Mouse (Mus musculus) kidney, adult 9 months (tissue): Measurements from ENCODE around the gene Cbx7.

Experiments
- DNase-seq: peaks from one replicate; pipeline ENCODE4 v3.0.0; 2022

Gene Cbx7

DNA sequence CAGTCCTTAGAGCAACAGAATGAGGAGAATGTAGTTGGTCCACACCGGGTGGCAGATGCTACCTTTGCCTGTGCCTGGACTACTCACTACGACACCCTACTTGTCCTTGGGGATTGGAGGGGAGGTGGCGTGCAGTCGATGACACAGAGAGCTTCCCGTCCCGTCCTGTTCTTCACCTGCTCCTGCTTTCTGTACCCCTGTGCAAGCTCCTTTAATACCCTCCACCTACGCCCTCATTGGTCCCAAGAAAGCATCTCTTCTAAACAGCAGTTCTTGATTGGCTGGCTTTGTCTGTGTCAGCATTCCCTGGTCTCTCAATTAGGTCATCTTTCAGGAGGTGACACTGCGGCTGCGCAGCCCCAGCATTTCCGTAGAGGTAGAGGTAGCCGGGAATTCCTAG is at the start of gene Cbx7:
TSS of gene Cbx7 (minus strand) at position 180 of the 400 bp plus-strand sequence.
- no peak for DNase-seq

DNA sequence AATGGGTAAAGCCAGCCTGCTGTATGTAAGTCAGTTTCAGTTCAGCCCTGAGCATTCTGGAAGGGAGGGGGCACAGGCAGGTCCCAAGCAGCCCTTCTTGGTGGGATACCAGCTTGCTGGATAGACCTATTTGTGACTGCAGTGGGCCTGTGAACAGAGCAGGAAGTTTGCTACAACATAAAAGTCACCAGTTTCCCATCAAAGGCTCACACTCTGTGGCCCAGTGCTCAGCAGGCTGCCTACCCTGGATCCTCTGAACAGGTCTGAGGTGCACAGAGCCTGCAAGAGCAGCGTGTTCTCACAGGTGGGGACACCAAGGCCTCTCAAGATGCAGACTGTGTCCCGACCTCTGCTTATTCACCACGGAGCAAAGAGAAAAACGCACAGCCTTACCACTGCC is 49.6 kb upstream of the Cbx7 start:
- DNase-seq = no peak

DNA sequence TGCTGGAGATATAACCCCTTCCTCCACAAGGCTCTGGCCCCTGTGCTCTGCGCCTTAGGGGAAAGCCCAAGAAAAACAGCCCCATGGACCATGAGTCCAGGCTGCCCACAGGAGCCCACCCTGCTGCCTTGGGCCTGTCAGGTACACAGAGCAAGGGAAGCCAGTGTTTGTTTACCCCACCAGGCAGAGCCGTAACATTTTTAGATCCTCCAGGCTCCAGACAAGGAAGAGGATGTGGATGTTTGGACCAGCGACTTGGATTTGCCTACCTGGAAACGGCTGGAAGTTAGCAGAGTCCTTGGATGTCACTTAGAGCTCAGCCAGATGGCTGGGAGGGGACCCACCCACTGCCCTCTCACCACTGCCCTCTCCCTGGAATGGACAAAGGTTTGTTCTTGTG is 48.7 kb upstream of the Cbx7 start:
- DNase-seq = no peak

DNA sequence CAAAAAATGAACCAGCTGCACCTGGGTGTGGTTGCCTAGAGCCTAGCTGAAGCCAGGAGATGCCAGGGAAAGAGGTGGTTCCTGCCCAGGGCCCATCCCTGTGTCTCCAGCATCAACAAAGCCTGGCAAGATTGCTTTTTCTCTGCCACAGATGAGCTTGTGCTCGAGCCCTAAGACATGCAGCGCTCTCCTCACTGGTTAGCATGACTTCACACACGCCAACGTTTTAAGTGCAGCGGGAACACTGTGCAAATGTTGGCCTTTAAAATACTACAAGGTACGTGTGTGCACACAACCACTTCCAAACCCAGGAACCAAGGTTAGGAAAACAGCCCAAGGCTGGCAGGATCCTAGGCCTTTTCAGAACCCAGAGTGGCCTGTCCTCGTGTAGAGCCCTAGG is 48.3 kb upstream of the Cbx7 start:
- DNase-seq = no peak

DNA sequence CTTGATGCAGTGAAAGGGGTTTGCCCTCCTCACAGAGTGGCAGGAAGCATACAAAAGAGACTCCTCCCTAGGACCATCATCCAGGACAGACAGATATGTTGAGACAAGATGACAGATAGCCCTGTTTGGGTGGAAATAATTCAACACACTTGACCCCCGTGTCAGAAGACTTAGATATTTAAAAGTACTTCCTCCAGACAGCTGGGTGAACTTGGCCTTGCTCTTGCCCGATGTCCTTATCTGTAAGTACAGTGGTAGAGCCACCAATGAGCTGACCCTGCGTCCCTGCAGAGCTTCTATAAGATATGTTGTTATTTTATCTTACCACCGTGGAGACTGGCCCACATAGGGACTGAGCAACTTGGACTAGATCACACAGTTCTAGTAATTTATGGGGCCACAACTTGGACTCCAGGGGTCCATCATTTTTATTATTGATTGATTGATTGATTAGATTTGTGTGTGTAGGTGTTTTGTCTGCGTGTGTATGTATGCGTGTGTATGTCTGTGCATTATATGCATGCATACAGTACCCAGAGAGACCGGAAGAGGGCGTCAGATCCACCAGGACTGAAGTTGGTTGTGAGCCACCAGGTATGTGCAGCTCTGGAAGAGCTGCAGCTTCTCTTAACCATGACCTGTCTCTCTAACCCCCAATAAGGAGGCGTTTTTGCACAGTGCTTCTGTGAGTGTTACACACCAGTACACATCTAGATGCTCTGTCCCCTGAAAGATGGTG is 45.8 kb upstream of the Cbx7 start:
- DNase-seq = no peak

DNA sequence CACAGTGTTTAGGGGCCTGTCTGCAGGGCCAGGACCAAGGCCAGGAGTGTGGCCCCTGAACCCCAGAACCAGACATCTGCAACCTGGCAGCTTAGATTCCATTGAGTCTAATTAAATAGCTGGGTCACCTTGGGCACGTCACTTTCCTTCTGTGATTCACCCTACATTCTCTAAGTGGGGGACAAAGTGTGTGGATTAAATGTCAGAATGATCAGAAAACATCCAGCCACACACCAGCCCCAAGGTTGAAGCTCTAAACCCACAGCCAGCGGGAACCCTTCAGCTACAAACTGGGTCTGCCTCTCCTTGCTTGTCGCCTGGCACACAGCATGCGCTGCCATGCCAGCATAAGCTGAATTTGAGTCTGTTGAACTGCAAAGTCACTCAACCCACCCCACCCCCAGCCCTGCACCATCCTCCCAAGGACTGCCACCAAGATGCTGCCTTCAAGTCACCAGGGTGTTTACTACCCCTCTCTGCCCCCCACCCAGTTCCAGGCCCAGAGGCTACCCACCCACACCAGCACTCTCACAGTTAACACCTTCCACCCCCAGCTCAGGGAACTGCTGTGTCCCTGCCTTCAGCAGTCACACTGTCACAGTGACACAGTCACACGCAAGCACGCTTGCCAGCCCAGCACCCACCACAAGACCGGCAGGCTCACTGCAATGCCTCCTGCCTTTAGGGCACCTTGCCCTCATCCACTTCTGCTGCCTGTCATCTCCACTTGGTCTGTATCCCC is 44.5 kb upstream of the Cbx7 start:
- no peak for DNase-seq

DNA sequence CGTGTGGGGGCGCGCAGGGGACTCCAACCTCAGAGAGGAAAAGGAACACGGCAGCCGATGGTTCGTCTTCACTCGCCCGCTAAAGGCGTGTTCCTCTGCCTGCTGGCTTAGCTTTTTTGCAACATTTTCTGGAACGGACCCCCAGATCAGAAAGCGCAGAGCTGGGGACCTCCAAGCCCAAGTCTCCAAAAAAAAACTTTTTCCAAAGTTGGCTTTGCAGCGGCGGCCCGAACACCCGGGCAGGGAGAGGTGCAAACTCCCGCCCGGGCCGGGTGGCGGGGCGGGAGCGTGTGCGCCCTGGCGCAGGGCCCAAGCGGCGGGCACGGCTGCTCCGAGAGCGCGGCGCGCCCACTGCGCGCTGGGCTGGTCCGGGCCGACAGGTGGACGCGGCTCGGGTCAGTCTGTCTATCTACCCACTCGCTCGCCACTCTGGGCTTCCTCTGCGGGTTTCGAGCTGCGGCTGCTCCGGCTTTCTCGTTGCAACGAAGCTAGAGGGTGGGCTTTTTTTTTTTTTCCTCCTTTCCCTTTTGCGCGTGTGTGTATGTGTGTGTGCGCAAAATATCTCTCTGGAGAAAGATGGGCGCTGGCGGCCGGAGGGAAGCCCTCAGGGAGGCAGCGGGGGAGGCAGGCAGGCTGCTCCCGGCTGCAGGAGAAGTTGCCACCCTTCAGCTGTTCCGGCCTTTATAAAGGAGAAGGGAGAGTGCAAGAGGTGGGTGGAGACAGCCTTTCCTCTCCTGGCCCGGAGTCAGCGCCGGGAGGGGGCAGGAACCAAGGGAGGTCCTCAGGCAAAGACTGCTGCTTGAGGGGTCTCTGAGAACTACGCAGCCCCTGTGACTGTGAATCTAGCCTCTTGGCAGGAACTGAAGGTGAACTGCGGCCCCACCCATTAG is 43.6 kb upstream of the Cbx7 start, which contains the start of gene Pdgfb:
TSS of gene Pdgfb (minus strand) at position 657 of the 890 bp plus-strand sequence.
- peak; percentile 84 for DNase-seq

DNA sequence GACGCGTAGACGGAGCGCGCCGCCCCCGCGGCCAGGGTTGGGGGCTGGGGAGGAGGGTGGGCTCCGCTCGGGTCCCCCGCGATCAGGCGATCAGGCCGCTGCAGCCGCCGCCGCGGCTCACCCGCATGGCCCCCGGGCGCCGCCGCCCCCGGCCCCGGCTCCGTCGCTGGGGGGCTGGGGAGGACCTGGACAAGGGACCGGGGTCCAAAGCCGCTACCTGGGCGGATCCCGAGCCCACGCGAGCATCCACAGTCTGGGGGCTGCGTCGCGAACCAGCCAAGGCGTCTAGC is 43.1 kb upstream of the Cbx7 start:
- no peak for DNase-seq

DNA sequence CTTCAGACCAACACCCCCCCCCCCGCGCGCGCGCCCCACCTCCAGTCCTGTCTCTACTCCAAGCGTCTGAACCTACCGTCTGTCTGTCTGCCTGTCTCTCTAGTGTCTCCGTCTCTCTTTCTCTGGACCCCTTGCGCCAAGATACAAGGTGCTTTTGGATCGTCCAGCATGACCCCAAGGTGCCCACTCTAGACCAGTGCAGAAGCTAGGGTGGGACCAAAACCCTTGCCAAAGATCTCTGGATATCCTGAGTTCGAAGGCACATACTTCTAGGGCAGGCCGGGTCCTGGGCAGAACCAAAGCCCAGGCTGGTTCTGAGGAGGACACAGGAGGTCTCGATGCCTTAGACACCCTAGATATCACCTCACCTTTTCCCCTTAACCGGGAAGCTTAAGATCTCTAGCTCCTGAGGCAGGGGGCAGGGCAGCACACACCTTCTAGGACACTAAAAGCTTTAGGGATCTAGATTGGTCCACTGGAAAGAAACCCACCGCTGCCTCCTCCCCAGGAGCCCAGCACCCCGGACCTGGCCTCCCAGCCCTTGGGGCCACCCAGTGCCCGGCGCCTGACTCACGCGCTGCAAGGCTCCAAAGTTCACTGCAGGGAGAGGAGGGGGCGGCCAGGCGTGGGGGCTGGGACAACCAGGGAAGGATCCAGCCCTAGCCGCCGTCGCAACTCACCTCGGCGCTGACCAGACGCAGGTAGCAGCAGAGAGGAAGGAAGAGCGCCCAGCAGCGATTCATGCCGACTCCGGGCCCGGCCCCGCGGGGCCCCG is 42.5 kb upstream of the Cbx7 start:
- peak; percentile 86 for DNase-seq

DNA sequence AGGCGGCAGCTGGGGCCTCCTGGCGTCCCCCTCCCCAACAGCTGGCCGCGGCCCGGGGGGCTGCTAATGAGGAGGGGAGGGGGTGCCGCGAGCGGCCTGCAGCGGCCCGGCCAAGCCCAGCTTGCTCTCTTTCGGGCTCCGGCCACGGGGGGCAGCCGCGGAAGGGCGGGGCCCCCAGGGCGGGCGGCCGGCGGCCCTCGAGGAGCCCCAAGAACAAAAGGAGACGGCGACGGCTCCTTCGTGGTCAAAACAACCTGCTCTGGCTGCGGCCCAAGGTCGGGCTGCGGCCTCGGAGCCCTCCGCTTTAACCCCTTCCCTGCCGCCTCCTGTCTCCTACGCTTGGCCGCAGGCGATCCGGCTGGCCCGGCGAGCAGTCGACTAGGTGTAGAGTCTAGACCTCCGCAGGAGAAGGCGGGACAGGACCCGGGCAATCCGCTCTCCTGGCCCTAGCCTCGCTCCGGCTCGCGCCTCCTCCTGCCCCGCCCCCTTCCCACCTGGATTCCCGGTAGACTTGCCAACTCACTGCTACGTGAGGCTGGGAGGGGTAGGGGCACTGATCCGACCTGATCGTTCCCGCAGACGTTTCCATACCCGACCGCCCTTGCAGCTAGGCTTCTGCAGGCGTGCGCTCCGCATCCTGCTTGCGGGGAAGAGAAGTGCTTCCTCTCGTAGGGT is 41.7 kb upstream of the Cbx7 start:
- DNase-seq = peak; percentile 95

DNA sequence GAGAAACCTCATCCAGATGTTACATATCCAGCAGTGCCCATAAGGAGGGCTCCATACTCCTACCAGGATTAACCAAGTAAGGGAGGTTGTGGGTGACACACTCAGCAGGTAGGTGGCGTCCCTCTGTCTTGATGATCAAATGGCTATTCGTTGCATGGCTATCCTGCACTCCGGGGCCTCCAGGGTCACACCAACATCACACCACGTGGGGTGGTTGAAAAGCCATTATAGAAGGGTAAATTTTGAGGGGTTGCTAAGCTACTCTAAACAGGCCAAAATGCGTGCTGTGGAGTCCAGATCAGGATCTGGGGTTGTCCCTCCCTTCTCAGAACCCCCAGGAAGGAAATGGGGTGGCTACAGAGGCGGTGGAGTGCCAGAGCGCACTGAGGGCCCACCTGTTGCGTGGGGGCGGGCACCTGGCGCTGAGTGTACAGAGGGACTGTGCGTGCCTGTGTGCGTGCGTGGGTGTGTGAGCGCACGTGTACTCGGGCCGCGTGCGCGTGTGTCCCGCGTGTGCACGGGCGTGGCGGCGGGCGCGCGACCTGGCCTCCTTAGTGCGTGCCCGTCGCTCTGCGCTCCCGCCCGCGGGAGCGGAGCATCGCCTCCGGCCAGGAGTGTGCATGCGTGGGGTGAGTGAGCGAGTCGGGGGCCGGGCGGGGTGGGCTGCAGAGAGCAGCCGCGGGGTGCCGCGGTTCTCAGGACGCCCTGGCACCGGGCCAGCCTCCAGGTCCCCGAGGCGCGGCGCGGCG is 41.0 kb upstream of the Cbx7 start:
- peak; percentile 60 for DNase-seq

DNA sequence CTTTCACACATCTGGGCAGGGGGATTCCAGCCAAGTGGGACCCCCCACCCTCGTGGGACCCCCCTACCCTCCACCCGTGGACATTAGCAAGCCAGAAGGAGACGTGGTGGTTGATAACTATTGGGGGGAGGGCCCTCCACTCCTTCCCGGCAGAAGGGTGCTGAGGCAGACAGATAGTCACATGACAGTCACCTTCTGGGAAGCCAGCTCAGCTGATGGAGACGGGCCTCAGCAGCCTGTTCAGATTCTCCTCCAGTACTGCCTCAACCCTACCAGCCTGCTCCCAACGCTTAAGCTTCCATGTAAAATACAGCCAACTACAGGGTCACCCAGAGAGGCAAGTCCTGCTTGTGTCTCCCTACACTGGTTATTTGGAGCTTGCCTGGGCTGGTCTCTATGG is 40.3 kb upstream of the Cbx7 start:
- DNase-seq = peak; percentile 39

DNA sequence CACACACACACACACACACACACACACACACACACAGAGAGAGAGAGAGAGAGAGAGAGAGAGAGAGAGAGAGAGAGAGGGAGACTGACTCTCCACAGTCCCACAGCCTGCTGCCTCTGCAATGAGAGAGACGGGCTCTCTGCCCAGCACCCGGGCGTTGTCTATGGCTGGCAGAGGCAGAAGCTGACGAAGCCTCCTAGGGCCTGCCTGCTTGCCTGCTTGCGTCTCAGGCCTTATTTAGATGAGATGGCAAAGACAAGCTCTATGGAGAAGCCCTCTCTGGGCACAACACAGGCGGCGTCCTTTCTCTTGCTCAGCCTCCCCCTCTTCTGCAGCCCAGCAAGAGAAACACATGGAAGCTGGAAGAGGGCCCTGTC is 39.3 kb upstream of the Cbx7 start:
- peak; percentile 40 for DNase-seq

DNA sequence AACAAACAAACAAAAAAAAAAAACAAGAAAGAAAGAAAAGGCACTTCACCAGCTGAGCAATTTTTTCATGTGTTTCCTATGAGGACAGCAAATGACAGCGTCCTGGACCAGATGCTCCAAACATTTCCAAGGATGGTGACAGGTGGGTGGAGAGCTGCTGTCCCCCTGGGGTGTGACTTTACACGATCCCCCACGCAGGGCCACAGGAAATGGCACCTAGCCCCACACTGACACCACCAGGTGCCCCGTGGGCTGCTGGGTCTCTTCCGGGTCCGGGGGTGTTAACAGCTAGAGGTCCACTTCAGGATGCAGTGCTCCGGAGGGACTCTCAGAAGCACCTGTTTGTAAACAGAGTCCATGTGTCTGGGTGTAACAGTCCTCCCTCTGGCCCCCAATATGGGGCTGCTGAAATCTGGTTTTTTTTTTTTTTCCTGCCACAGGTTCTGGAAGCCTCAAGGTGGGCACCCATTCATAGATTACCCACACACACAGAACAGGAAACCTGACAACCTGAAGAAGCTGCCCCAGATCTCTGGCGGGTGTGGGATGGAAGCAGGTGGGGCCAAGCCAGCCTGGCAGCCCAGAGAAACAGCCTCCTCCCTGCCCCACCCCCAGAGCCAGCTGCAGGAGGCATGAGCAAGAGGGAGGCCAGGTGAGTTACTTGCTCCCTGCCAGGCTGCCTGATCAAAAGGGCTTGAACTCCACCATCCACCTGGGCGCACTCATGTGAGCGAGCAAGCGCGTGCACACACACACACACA is 38.7 kb upstream of the Cbx7 start:
- peak; percentile 41 for DNase-seq

DNA sequence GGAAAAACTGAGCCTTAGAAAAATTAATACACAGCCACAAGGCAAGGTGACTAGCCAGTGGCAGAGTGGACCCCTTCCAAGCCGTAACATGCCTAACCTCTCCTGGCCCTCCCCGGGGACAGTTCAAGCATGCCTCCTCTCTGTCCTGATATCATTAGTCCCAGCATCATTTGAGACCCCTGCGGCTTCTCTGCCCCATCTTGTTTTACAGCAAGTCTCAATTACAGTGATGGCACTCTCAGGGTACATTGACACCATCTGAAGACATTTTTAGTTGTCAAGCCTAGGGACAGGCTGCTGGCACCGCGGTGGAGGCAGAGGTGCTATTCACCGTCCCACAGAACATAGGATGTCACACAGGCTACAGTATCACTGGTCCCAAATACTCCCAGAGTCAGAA is 37.5 kb upstream of the Cbx7 start:
- no peak for DNase-seq

DNA sequence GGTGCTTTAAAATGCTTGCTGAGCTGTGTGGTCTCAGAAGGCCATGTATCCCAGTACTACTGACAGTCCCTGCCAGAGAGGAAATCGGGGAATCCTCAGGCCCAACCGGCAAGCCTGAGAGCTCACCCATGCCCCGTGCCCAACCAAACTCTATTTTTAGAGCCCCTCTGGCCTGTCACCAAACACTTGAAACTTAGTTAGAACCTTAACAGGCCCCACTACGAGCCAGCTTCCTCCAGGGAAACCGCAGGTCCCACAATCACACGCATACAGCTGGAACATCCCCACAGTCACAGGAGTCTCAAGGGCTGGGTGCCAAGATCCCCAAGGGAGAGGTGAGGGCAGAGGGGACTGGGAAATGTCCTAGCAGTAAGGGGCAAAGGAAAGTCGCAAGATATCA is 35.2 kb upstream of the Cbx7 start:
- DNase-seq = no peak

DNA sequence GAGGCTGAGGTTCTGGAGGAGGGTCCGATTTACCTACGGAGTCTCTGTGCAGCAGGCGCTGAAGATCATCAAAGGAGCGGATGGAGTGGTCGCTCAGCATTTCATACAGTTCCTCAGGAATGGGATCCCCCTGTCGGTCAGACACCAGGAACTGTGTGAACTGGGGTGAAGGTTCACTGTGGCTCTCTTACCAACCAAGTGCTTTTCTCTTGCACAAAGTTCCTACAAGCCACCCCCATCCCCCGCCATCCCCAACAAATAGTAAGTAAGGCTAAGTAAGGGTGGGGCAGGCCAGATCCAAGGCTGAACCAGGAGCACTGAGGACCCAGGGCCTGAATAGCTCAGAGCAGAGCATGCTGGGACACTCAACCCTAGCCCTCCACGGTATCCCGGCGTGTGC is 34.5 kb upstream of the Cbx7 start:
- DNase-seq = no peak

DNA sequence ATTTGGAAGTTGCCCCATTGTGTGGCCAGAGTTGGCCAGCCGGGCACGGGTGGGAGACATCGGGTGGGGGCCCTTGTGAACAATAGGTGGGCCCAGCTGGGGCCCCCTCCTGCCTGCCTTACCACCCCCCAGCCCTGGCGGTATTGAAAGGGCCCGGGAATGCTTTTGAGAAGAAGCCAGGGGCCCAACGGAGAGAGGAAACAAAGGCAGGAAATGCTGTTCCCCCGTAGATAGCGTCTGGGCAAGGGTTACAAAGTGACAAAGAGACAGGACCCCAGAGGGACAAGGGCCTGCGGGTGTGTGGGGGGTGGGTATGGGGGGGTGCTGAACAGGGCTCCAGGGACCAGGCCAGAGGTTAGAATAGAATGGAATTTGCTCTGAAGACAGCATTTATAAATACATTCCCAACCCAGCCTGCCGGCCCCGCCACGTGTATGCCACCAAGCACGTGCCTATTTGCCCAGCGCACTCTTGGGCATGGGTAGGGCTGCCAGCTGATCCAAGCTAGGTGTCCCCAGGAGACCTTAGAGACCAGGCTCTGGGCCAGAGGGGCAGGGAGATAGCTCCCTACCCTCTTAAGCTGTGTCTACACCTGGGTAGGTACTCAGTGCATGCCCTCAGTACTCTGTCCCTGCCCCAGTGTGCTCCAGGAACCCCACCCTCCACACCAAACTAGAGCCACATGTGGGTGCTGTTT is 33.9 kb upstream of the Cbx7 start:
- DNase-seq = peak; percentile 86

DNA sequence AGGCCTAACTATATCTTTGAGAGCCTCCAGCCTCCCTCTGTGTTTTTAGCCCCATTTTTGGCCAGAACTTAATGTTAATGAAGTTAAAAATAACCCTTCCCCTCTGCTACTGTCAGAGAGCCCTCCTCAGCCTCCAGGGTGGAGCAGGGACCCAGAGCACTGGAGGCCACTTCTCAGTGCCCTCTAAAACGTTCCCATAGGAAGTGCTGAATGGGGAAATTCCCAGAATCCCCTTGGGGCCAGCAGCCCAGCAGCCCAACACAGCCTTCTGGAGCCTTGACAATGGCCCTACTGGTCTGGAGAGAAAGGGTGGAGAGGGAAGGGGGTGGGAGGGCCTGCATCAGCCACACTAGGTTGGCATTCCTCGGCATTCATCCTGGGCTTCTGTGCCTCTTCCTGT is 32.7 kb upstream of the Cbx7 start:
- DNase-seq = no peak

DNA sequence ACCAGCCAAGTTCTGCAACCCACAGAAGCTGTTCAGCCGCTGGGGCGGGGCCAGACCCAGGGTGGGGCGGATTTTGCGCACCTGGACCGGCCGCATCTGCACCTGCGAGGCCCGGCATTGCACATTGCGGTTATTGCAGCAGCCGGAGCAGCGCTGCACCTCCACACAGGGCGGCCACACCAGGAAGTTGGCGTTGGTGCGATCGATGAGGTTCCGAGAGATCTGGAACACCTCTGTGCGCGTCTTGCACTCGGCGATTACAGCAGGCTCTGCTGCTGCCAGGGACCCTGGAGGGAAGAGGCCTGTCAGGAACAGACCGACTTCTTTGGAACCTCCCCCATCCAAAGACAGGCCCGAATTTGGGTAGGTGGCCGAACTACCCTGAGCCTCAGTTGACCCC is 30.7 kb upstream of the Cbx7 start:
- no peak for DNase-seq
